Mouse (Mus musculus) testis, adult 2 months (tissue): ENCODE measurements around the gene Eefsec. TPM values are rescaled to one million over a fixed set of nuclear protein-coding genes. Genes with fewer than 3 reads are reported as not detected.

Experiments used
- H3K27ac ChIP-seq: fragments of 200-500 bp; 2 replicates; pipeline ENCODE4 v1.5.1; 2012; ENCODE audit warnings: low read depth, low read length; ENCODE audit not compliant: control insufficient read depth, insufficient read depth
- H3K27me3 ChIP-seq: fragments of 200-500 bp; 2 replicates; pipeline ENCODE4 v1.6.1; 2012; ENCODE audit warnings: mild to moderate bottlenecking, low read length, moderate library complexity; ENCODE audit not compliant: control insufficient read depth, insufficient read depth
- H3K36me3 ChIP-seq: fragments of 200-500 bp; 2 replicates; pipeline ENCODE4 v1.6.1; 2012; ENCODE audit warnings: mild to moderate bottlenecking, low read length; ENCODE audit not compliant: control insufficient read depth, insufficient read depth
- H3K4me1 ChIP-seq: fragments of 200-500 bp; 2 replicates; pipeline ENCODE4 v1.6.1; 2012; ENCODE audit warnings: low read length; ENCODE audit not compliant: control insufficient read depth, insufficient read depth
- H3K4me3 ChIP-seq: fragments of 200-500 bp; 2 replicates; pipeline ENCODE4 v1.5.1; 2012; ENCODE audit warnings: low read depth, mild to moderate bottlenecking, low read length, moderate library complexity, mixed read lengths; ENCODE audit not compliant: control insufficient read depth
- CTCF ChIP-seq: fragments of 200-500 bp; IDR thresholded peaks from 2 replicates; pipeline ENCODE4 v1.5.1; 2012; ENCODE audit warnings: low read depth, mild to moderate bottlenecking, inconsistent platforms, low read length, moderate library complexity; ENCODE audit not compliant: control insufficient read depth, insufficient read depth, insufficient replicate concordance
- POLR2A ChIP-seq: fragments of 200-500 bp; IDR thresholded peaks from 2 replicates; pipeline ENCODE4 v1.6.1; 2012; ENCODE audit warnings: low read depth, mild to moderate bottlenecking, inconsistent platforms, low read length, moderate library complexity; ENCODE audit not compliant: control insufficient read depth
- polyA plus RNA-seq: library from polyadenylated mRNA; depleted of rRNA; stranded (reverse); fragments of >200 nt; gene quantifications from 2 replicates; pipeline ENCODE4 v1.2.3, GENCODE M21; 2012

The Eefsec gene
- polyA plus RNA-seq, 1 experiment, result 43.4 TPM

DNA sequence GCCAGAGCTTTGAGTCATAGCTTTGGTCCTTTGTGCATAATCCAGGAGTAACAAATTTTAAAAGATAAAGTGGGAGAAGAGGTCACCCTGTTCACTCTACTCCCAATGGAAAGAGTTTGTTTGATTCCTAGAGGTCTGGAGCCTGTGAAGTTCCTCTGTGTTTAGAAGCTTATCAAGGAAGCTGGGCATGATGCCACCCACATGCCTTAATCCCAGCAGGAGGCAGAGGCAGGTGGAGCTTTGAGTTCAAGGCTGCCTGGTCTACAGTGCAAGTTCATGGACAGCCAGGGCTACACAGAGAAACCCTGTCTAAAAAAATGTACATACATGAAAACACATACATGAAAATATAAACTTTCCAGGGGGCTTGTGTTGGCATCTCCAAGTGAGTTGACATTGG, 37.6 kb upstream of the Eefsec start:
- Histone ChIP-seq H3K4me1 (no peaks in the 10 kb centered on the region; the same call in 1 of the 2 replicates), H3K4me3 (no peak overlapping the region), H3K27ac (no peak overlapping the region), H3K27me3 (no peaks in the 10 kb centered on the region), H3K36me3 (peaks cover 3% of the 10 kb centered on the region)
- no peak for TF ChIP-seq CTCF
- no peak for TF ChIP-seq POLR2A

DNA sequence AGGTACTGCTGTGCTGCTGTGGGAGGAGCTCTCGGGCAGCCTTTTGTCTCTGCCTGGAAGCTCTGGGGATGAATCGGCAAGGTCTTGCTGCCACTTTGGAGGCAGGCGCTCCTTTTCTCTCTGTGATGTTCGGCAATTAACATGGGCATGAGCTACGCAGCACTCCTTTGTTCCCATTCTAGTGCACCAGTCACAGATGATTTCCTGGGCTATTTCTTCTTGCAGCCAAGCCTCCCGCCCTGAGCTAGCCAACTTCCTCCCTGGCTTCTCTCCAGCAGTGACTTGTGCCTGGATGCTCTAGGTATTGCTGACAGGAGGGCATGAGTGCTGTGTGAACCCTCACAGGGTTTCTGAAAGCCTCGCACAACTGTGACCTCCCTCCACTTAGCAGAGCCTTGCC, 36.8 kb upstream of the Eefsec start:
- Histone ChIP-seq H3K36me3 (peaks cover 3% of the 10 kb centered on the region), H3K27ac (no peak overlapping the region)

DNA sequence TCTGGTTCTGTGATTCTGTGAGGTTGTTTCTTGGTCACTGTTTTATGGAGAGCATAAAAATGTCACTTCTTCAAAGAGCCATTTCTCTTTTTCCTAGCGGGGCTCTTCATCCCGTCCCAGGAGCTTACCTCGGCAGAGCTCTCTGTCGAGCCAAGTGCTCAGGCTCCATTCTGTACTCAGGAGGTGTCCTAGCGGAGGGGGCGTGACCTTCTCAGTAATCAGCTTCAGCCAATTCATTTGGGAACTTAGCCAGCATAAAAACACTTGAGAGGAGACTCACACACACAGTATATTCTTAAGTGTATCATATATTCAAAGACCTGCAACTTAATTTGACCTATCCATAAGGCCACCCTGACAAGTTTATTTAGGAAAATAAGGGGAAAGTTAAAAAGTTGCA, 34.1 kb upstream of the Eefsec start:
- no peak overlapping the region for H3K27ac ChIP-seq
- TF ChIP-seq POLR2A (no peak), CTCF (no peak)

More for the DNA sequence above, 36.8 kb upstream of the Eefsec start:
- H3K4me1 ChIP-seq, result no peaks in the 10 kb centered on the region; the same call in 1 of the 2 replicates
- H3K27me3 ChIP-seq, result no peaks in the 10 kb centered on the region
- TF ChIP-seq CTCF (no peak), POLR2A (no peak)
- no peak overlapping the region for H3K4me3 ChIP-seq

DNA sequence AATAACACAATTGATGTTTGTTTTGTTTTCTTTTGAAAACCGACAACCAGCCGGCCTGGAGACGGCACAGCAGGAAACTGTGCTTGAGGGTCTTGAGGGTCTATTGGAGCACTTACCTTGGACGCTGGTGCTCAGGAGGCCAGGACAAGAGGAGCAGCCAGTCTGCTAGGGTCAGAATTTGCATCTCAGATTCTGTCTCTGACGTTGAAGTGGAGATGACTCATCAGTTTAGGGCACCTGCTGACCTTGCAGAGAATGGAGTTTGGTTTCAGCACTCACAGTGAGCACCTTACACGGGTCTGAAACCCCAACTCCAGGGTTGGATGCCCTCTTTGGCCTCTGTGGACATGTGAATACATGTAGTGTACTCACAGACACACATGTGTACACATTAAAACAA, 23.5 kb upstream of the Eefsec start:
- peaks cover 3% of the 10 kb centered on the region for H3K4me1 ChIP-seq
- H3K4me3 ChIP-seq, result no peak overlapping the region
- H3K27me3 ChIP-seq, result no peaks in the 10 kb centered on the region
- no peak for TF ChIP-seq POLR2A
- no peak for TF ChIP-seq CTCF
- H3K27ac ChIP-seq, result no peak overlapping the region
- no peaks in the 10 kb centered on the region for H3K36me3 ChIP-seq

More for the DNA sequence above, 34.1 kb upstream of the Eefsec start:
- Histone ChIP-seq H3K4me3 (no peak overlapping the region), H3K36me3 (peaks cover 6% of the 10 kb centered on the region), H3K27me3 (no peaks in the 10 kb centered on the region), H3K4me1 (no peaks in the 10 kb centered on the region; the same call in 1 of the 2 replicates)

DNA sequence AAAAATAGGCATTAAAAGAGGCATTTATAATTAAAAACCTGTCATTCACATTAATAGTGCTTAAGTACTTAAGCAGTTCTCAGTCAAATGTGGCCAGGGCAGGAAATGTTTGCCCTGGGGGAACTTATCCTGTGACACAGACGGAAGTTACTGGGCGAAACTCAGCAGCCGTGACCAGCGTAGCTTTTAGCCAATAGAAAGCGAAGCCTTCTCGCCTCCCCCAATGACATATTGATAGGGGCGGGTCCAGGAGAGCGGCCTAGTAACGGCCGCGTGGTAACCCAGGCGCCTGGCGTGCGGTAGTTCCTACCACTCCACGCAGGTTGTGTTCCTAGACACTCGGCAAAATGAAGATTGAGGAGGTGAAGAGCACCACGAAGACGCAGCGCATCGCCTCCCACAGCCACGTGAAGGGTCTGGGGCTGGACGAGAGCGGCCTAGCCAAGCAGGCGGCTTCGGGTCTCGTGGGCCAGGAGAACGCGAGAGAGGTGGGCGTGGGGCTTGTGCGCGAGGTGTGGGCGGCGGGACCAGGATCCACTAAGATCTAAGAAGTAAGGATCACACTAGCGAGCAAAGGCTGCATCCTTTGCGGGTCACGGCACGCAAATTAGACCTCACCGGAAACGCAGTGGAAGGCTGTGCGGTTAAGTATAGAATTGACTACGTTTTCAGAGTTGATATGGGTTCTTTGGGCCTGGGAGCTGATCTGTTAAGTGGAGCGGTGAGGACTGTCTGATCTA, 19.0 kb upstream of the Eefsec start, which contains the start of gene Ruvbl1:
Gene Ruvbl1, plus strand, starts transcription at position 229 of the 740 bp plus-strand sequence.
- Histone ChIP-seq H3K4me3 (peak within 1 kb of the TSS; percentile 93), H3K27ac (peak within 1 kb of the TSS; percentile 63), H3K36me3 (no peaks in the 10 kb centered on the region), H3K27me3 (no peaks in the 10 kb centered on the region), H3K4me1 (peaks cover 3% of the 10 kb centered on the region)
- no peak for TF ChIP-seq CTCF
- peak; percentile 53; the same call in 1 of the 2 replicates for TF ChIP-seq POLR2A

DNA sequence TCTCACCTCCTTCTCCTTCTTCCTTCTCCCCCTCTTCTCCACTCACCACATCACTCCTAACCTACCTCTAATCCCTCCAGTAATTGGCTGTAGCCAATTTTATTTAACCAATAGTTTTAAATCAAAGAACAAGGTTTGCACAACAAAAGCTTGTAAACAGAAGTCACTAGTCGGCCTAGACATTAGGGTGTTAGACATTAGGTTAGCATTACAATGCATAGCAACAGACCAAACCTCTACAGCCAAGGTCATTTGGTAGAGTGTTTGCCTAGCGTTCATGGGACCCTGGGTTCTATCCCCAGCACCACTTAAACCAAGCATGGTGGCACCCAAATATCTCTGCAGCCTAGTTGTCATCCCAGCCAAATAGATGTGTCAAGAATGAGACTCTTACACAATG, 8.2 kb upstream of the Eefsec start:
- no peaks in the 10 kb centered on the region; the same call in 1 of the 2 replicates for H3K4me1 ChIP-seq
- H3K36me3 ChIP-seq, result no peaks in the 10 kb centered on the region
- no peak overlapping the region for H3K27ac ChIP-seq
- no peaks in the 10 kb centered on the region for H3K27me3 ChIP-seq
- TF ChIP-seq CTCF (no peak), POLR2A (no peak)
- H3K4me3 ChIP-seq, result no peak overlapping the region

DNA sequence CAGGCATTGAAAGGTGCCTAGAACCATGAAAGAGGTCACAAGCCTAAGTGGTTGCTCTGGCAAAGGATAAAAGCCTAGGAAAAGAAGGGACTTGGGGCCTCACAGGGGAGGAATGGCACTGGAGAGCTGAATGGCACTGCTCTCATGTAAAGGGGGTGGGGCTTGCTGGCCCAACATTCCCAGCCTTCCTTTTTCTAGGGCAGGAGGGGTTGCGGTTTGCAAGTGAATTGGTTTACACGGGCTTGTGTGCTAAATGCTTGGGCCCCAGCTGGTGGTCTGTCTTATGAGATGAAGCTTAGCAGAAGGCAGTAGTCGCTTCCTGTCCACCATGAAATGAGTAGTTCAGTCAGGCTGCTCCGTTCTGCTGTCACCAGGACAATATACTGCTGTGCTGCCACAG, 1.1 kb upstream of the Eefsec start:
- no peak for TF ChIP-seq CTCF
- no peak for TF ChIP-seq POLR2A
- H3K27me3 ChIP-seq, result no peaks in the 10 kb centered on the region
- no peaks in the 10 kb centered on the region; the same call in 1 of the 2 replicates for H3K4me1 ChIP-seq
- H3K36me3 ChIP-seq, result no peaks in the 10 kb centered on the region
- no peak overlapping the region for H3K27ac ChIP-seq
- H3K4me3 ChIP-seq, result no peak overlapping the region

DNA sequence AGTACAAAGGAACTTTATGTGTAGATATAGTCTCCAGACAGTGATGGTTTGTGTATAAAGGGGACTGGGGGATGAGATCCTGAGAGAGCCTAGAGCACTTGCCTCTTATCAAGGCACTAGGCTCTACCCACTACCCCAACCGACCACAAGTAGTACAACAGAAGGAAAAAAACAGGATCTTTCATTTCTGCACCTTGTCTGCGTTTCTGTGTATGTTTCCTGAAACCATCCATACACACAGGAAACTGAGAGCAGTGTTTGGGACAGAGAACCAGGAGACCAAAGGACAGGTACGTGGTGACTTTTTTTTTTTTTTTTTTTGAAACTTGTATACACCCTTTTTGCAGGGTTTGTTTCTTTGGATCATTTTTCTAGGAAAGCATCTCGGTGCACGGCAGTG, 678 bp downstream of the Eefsec start:
- no peaks in the 10 kb centered on the region for H3K36me3 ChIP-seq
- H3K4me1 ChIP-seq, result no peaks in the 10 kb centered on the region; the same call in 1 of the 2 replicates
- peak overlapping the region; percentile 91 for H3K4me3 ChIP-seq
- H3K27ac ChIP-seq, result 0 out of 2 replicates have a peak overlapping the region, but pooled peaks have one; percentile 62
- no peaks in the 10 kb centered on the region for H3K27me3 ChIP-seq
- no peak for TF ChIP-seq POLR2A
- no peak for TF ChIP-seq CTCF
